Mouse (Mus musculus) heart, adult 18-20 months (tissue): ENCODE measurements at regions not wholly inside any gene's neighbourhood (a gene's known extent, or its start where the extent isn't known, plus 50 kb on each side); places are given as distances from the start of the nearest gene placed in this dataset.

Experiments
- DNase-seq, 2 experiments: peaks; one replicate each; pipeline ENCODE4 v3.0.0; 2021 to 2022; ENCODE audit warnings: mixed read lengths in 1 of 2

- DNase-seq, result no peak
Observed at GRCm38 (mm10) chr17:7467638-7468037, 82.4 kb upstream of the Unc93a2 start.

- no peak for DNase-seq
Observed at GRCm38 (mm10) chr17:7464901-7465300, 79.6 kb upstream of the Unc93a2 start.

DNA sequence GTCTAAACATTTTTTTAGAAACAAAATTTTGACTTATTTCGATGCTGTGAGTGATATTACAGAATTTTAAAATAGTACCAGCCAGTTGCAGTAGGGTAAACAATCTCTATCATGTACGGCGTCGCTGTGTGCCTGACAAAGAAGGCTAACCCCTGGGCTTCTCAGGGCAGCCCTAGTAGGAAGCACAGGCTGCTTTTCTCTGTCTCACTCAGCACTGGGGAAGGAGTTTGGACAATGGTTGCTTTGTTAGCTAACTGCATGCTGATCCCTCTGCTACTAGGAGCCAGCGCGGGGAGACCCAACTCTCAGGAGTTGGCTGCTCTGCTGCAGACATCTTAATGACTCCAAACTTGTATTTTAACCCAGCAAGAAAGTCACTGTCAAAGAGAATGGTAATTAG is 75.9 kb upstream of the Unc93a2 start:
- DNase-seq, result no peak

- peak in 1 of 2 experiments; percentile 49 for DNase-seq
Observed at GRCm38 (mm10) chr17:7456939-7457338, 71.7 kb upstream of the Unc93a2 start.

DNA sequence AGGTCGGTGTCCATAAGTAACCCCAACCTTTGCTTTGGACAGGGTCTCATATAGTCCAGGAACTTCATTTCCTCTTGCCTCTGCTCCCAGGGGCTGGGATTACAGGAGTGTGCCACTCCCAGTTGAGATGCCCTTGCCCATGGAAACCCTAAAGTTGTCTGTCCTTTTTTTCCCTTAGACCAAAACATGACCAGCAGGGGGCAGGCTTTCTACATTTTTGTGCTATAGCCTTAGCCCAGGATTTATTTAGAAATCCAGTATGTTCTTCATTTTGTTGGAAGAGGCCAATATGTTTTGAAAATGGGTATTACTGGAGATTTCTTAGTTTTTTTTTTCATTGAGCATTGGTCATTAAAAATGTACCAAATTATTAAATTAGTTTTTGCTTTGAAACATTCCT is 58.6 kb upstream of the Unc93a2 start:
- DNase-seq, result peak; percentile 47 to 84

GRCm38 (mm10) chr17:7435075-7435474 is 49.8 kb upstream of the Unc93a2 start:
- DNase-seq, result no peak
